Mouse (Mus musculus) mesoderm, embryonic 11.5 days (tissue): ENCODE measurements around the gene Gpatch4.

ENCODE experiments used
- DNase-seq: peaks from one replicate; pipeline ENCODE4 v3.0.0-alpha.2; 2012; ENCODE audit warnings: low read depth, low spot score

Gpatch4 gene

GRCm38 (mm10) chr3:88042661-88043421 is at the start of gene Gpatch4:
Gene Gpatch4 (plus strand): TSS chr3:88043108.
- peak; percentile 97 for DNase-seq

DNA sequence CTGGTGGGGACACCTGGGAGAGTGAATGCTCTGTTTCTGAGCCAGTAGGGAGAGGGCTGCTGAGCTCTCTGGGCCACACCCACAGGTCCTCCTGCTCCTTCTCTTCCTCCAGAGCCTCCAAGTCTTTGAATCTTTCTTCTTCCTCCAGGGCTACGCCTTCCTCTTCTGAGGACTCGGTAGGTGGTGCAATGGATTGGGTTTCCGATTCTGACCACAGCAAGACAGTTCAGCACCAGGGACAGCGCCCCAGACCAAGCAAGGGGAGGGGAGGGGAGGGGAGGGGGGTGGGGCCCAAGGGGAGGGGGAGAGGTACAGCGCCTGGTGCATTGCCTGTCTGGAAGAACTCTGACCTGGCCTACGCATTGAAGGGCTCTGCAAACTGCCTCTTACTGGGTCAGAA is 49.5 kb upstream of the Gpatch4 start:
- DNase-seq: peak; percentile 84

GRCm38 (mm10) chr3:87995331-87995730 is 47.6 kb upstream of the Gpatch4 start:
- no peak for DNase-seq

GRCm38 (mm10) chr3:87996401-87996800 is 46.5 kb upstream of the Gpatch4 start:
- no peak for DNase-seq

- DNase-seq: no peak
Observed at GRCm38 (mm10) chr3:87996971-87997614, 45.8 kb upstream of the Gpatch4 start.

DNA sequence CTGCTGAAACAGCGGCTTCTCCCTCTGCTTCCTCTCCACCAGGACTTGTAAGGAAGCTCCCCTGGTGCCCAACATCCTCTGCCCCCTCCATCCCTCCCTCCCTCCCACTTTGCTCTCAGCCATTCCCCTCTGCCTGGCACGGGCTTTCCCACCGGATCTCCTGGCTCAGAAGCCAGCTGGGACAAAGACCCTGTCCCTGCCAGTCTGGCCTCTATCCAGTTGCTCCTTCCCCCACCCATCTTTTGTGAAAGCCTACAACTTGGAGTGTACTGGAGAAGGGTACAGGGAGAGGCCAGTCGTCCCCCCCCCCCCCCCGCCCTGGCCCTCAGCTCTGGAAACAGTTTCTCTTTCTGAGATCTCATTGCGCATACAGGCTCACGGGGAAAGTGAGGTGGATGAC is 44.2 kb upstream of the Gpatch4 start:
- no peak for DNase-seq

DNA sequence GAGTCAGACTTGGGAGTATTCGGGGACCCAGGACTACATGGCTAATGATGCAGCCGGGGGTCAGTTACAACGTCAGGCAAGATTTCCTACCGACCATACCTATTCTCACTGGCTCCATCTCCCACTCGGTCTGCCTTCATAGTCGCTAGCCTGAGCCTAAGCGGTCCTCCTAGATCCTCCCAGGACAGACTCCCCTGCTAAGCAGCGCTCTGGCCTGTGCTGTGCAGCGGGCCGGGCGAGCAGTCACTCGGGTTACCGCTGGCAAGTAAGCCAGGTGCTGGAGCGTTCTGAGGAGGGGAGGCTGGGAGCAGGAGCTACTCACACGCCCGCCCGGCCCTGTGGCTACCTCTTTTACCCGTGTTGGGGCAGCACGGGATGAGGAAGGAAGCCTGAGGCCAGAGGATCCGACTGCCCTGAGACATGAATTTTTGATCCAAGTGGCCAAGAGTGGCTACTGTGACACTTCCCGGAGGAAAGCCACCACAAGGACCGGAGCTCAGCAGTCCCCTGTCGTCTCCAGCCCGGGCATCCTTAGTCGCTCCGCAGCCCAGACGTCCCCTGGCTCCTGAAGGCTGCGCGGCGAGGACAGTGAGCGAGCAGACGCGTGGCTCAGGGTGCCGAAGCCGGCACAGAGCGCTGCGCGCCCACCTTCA is 43.5 kb upstream of the Gpatch4 start:
- DNase-seq: no peak

- no peak for DNase-seq
Observed at GRCm38 (mm10) chr3:88000181-88000580, 42.7 kb upstream of the Gpatch4 start, which contains the start of gene Bcan. Gene Bcan (minus strand): TSS chr3:88000230.

GRCm38 (mm10) chr3:88000816-88001595 is 41.9 kb upstream of the Gpatch4 start:
- DNase-seq: no peak

DNA sequence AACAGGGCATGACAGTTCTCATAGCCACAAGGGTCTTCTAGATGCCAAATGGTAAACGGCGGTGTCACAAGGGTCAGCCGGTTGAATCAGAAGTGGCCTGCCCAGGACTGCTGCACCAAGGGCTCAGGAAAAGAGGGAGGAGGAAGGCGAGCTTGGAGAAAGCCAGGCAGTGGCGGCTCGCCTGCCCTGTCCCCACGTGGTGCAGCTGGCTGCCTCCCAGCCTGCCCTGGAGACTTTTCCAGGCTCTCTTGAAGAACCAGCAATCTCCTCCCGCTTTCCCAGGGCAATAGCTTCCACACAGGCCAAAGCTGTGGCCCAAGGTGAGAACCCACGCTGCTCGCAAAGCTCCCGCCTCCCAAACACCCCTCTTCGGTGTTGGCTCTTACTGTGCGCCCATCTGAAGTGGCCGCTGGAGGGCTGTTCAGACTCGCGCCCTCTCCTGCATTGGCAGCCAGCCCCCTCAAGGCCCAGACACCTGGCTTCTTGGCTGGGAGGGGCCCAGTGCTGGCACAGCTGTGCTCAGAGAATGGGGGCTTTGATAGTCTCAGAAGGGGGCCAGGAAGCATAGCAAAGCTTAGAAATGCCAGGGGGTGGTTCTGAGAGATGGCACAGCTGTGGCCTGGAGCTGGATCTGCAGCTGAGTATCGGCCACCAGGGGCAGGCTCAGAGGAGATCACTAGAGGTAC is 40.5 kb upstream of the Gpatch4 start:
- DNase-seq: no peak

GRCm38 (mm10) chr3:88005822-88006786 is 36.8 kb upstream of the Gpatch4 start:
- DNase-seq: no peak

- no peak for DNase-seq
Observed at GRCm38 (mm10) chr3:88010634-88011265, 32.2 kb upstream of the Gpatch4 start.

GRCm38 (mm10) chr3:88022322-88023191 is 20.4 kb upstream of the Gpatch4 start:
- peak; percentile 91 for DNase-seq

GRCm38 (mm10) chr3:88023192-88024074 is 19.5 kb upstream of the Gpatch4 start:
- DNase-seq: peak; percentile 49

- no peak for DNase-seq
Observed at GRCm38 (mm10) chr3:88026823-88027222, 16.1 kb upstream of the Gpatch4 start.

- no peak for DNase-seq
Observed at GRCm38 (mm10) chr3:88027434-88028186, 15.3 kb upstream of the Gpatch4 start, which contains the start of gene Hapln2. Gene Hapln2 (minus strand): TSS chr3:88027583.
